25 mouse cellular contexts compared by ENCODE assay signal in the genomic region with DNA sequence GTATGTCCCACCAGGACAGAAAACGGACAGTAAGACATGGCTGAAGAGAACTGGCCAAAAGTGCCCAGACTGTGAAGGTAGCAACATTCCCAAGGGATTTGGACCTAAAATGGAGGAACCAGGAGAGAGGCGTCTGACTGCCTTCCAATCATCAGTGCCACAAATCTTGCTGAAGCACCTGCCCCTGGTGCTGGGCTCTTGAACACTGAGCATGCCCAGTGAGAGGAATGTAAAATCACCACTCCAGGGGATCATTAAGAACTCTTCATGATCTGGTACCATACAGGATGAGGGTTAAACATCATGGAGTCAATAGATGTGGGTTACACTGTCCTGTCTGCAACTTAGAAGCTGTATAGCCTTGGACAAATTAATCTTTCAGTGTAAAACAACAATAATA. TPM values are rescaled to one million over a fixed set of nuclear protein-coding genes. Genes with fewer than 3 reads are reported as not detected.
"Had no signal": no experiment of that assay in that cellular context is flagged by ENCODE, and none has a peak within 500 bp of the region (broad histone marks: within the 10 kb centered on the region; RNA-seq: fewer than 3 reads in every experiment).

No protein-coding gene starts in this region.

- H3K27me3 ChIP-seq: heart, embryonic 12.5 days; hindbrain, embryonic 12.5 days; intestine, embryonic 15.5 days; limb, embryonic 13.5 days; limb, embryonic 15.5 days; liver, embryonic 12.5 days had no signal

- H3K4me1 ChIP-seq: intestine, embryonic 15.5 days; limb, embryonic 15.5 days had no signal

- H3K36me3 ChIP-seq: intestine, embryonic 15.5 days had no signal

- DNase-seq: gastrocnemius, postnatal 25 days; heart, postnatal 10 days; heart, postnatal 4 days; kidney, adult 18-20 months; kidney, adult 8-10 months; kidney, postnatal 10 days; kidney, postnatal 25 days; kidney, postnatal 4 days; left cerebral cortex, postnatal 4 days had no signal

- H3K27ac ChIP-seq: heart, embryonic 10.5 days; hindbrain, embryonic 10.5 days; hindbrain, embryonic 12.5 days; hindbrain, embryonic 14.5 days; intestine, embryonic 15.5 days; layer of hippocampus, adult 2 months; left cerebral cortex, adult 2 months; limb, embryonic 13.5 days; limb, embryonic 15.5 days; liver, embryonic 12.5 days; liver, embryonic 14.5 days had no signal

- ATAC-seq: hindbrain, embryonic 16.5 days; inflammation-experienced regulatory T-cells, adult 6 months; intestine, embryonic 15.5 days; intestine, postnatal 0 days; liver, embryonic 12.5 days had no signal

- H3K4me2 ChIP-seq: intestine, embryonic 15.5 days had no signal

- H3K9me3 ChIP-seq: heart, embryonic 10.5 days; heart, embryonic 12.5 days; hindbrain, embryonic 10.5 days; hindbrain, embryonic 12.5 days; intestine, embryonic 15.5 days; limb, embryonic 13.5 days; limb, embryonic 15.5 days; liver, embryonic 12.5 days had no signal

- H3K9ac ChIP-seq: heart, embryonic 12.5 days; hindbrain, embryonic 12.5 days; hindbrain, embryonic 14.5 days; intestine, embryonic 15.5 days; limb, embryonic 13.5 days; limb, embryonic 15.5 days; liver, embryonic 14.5 days had no signal

- H3K4me3 ChIP-seq: heart, embryonic 10.5 days; hindbrain, embryonic 12.5 days; intestine, embryonic 15.5 days; layer of hippocampus, adult 2 months; left cerebral cortex, adult 2 months; limb, embryonic 13.5 days had no signal

RNA-seq across cellular contexts. Expression of gene Knl1, which starts 1.8 kb away (rescaled TPM):
- polyA plus RNA-seq: liver, adult 2 months had no signal
